In genomic region chr3:88717831-88718230, GRCm38 (mm10) we compare ENCODE assay signal across 7 mouse cellular contexts. TPM values are rescaled to one million over a fixed set of nuclear protein-coding genes. Genes with fewer than 3 reads are reported as not detected.
A peak's percentile ranks its signal among the peaks of the same experiment; 100 is the strongest.
DNase-seq lines count a peak whose midpoint lies in the region; ATAC-seq lines count a peak whose summit lies in the region.

No protein-coding gene starts in this region.

- peaks cover 27% of the 10 kb centered on the region for H3K36me3 ChIP-seq in forebrain, embryonic 15.5 days
- H3K36me3 ChIP-seq in liver, embryonic 15.5 days (replicated peaks), result peaks cover 50% of the 10 kb centered on the region

- no peak overlapping the region; the same call in 1 of the 2 replicates for H3K9ac ChIP-seq in forebrain, embryonic 15.5 days (replicated peaks)
- peak overlapping the region; percentile 35; the same call in 1 of the 2 replicates for H3K9ac ChIP-seq in liver, embryonic 15.5 days

- H3K9me3 ChIP-seq in forebrain, embryonic 15.5 days, result no peaks in the 10 kb centered on the region
- no peaks in the 10 kb centered on the region for H3K9me3 ChIP-seq in liver, embryonic 15.5 days (replicated peaks)

- ATAC-seq in forebrain, embryonic 15.5 days (replicated peaks), result no peak
- ATAC-seq in liver, embryonic 15.5 days (ENCODE audit: insufficient read depth), result no peak
- ATAC-seq in frontal cortex, adult (ENCODE audit: low TSS enrichment), result no peak

- peak; percentile 11 for DNase-seq in thymus, postnatal 0 days (ENCODE audit: low spot score)
- DNase-seq in thymus, postnatal 36 days, result no peak
- no peak for DNase-seq in B cell, adult 2 months
- DNase-seq in urinary bladder, postnatal 36 days (ENCODE audit: low spot score in 2 of 2), result no peak

- WGBS in forebrain, embryonic 15.5 days, result 71% methylated on average over 1 of the region's 1 CpGs
- 3% methylated on average over 1 of the region's 1 CpGs for WGBS in liver, embryonic 15.5 days (ENCODE audit: insufficient replicate concordance)

- peaks cover 17% of the 10 kb centered on the region for H3K4me1 ChIP-seq in forebrain, embryonic 15.5 days
- H3K4me1 ChIP-seq in liver, embryonic 15.5 days (replicated peaks), result peaks cover 28% of the 10 kb centered on the region

- H3K27ac ChIP-seq in forebrain, embryonic 15.5 days (replicated peaks), result no peak overlapping the region
- peak overlapping the region; percentile 69 for H3K27ac ChIP-seq in liver, embryonic 15.5 days (replicated peaks)

- peak overlapping the region; percentile 84; the same call in 1 of the 2 replicates for H3K4me3 ChIP-seq in forebrain, embryonic 15.5 days
- peak overlapping the region; percentile 73 for H3K4me3 ChIP-seq in liver, embryonic 15.5 days (replicated peaks)

- peak overlapping the region; percentile 88 for H3K4me2 ChIP-seq in forebrain, embryonic 15.5 days (replicated peaks)
- H3K4me2 ChIP-seq in liver, embryonic 15.5 days, result peak overlapping the region; percentile 75

- H3K27me3 ChIP-seq in forebrain, embryonic 15.5 days, result no peaks in the 10 kb centered on the region
- H3K27me3 ChIP-seq in liver, embryonic 15.5 days, result no peaks in the 10 kb centered on the region

RNA-seq across cellular contexts. Expression of gene Rit1, which starts 1.2 kb away (rescaled TPM):
- 55.5 and 55.6 TPM in 2 replicates for polyA plus RNA-seq in thymus, postnatal 0 days (2015; fragmentation: Nextera tagmentation; extraction: Ambion mirVana)
- polyA plus RNA-seq in forebrain, embryonic 15.5 days (2015; fragmentation: Nextera tagmentation; extraction: Ambion mirVana), result 51.6 and 53.1 TPM in 2 replicates
- polyA plus RNA-seq in liver, embryonic 15.5 days (2015; fragmentation: Nextera tagmentation; extraction: Ambion mirVana), result 32.3 and 34.8 TPM in 2 replicates

RNA-seq across cellular contexts. Expression of gene Khdc4, which starts 32.2 kb away (rescaled TPM):
- polyA plus RNA-seq in thymus, postnatal 0 days (2015; fragmentation: Nextera tagmentation; extraction: Ambion mirVana), result 69.4 and 75.2 TPM in 2 replicates
- polyA plus RNA-seq in forebrain, embryonic 15.5 days (2015; fragmentation: Nextera tagmentation; extraction: Ambion mirVana), result 102 and 104 TPM in 2 replicates
- polyA plus RNA-seq in liver, embryonic 15.5 days (2015; fragmentation: Nextera tagmentation; extraction: Ambion mirVana), result 23.9 and 26.6 TPM in 2 replicates

RNA-seq across cellular contexts. Expression of gene Syt11, which starts 57.1 kb away (rescaled TPM):
- polyA plus RNA-seq in thymus, postnatal 0 days (2015; fragmentation: Nextera tagmentation; extraction: Ambion mirVana), result 1.7 TPM in 2 replicates
- 236 TPM in 2 replicates for polyA plus RNA-seq in forebrain, embryonic 15.5 days (2015; fragmentation: Nextera tagmentation; extraction: Ambion mirVana)
- 0.73 and 1.3 TPM in 2 replicates for polyA plus RNA-seq in liver, embryonic 15.5 days (2015; fragmentation: Nextera tagmentation; extraction: Ambion mirVana)

Comparison
In these comparisons a context has a peak if more than half of its experiments do, and no peak if none do; other contexts are left out.
1. RNA of gene Syt11, which starts 57.1 kb away (polyA plus RNA-seq): 236 TPM in forebrain, embryonic 15.5 days; 1.7 TPM in thymus, postnatal 0 days and 0.73 to 1.3 TPM in liver, embryonic 15.5 days; every median in the first group is over 10 times any median in the second.